Mouse (Mus musculus): ENCODE measurements around the gene Anapc16.

GRCm38 (mm10) chr10:59971813-59972212, 31.1 kb downstream of the Anapc16 start:
- TF ChIP-seq CTCF (IDR thresholded peaks at IDR 0.05; ENCODE audit: extremely low read depth, insufficient read depth, insufficient read length, insufficient replicate concordance) (no peak), POLR2A (IDR thresholded peaks at IDR 0.05; ENCODE audit: low read depth, low read length) (no peak)
